Mouse (Mus musculus): Measurements from ENCODE around the gene Mocs2. TPM values are rescaled to one million over a fixed set of nuclear protein-coding genes. Genes with fewer than 3 reads are reported as not detected.

Gene Mocs2
- polyA plus RNA-seq, 1 experiment from 2014 or later, result 105 TPM

DNA sequence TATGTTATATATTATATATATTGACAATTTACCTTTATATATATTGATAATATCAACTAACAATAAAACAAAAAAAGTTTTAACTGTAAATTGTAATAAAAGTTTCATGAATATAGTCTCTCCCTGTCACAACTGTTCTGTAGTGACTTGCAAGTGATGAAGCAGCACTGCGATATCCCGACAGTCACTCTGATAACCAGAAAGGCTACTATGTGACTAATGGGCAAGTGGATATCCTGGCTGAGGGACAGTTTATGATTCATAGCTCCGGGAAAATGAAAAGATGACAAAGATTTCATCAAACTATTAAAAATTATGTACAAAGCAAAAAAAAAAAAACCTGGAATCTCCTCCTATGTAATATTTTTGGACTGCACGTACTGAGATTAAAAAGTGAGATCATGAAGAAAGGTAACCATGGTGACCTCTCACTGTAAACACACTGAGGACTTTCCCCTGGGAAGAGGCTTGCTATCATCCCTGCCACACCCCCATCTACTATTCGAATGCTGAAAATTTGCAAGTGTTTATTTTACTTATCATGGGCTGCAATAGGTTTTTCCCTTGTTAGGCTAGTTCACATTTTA is 8.3 kb upstream of the Mocs2 start:
- no peak for TF ChIP-seq CTCF (IDR thresholded peaks at IDR 0.05; ENCODE audit: low read depth)
- TF ChIP-seq EP300 (optimal IDR thresholded peaks at IDR 0.05), result no peak
- no peaks in the 10 kb centered on the region for H3K9me3 ChIP-seq (ENCODE audit: control insufficient read depth, low read length)
- no peak overlapping the region for H3K27ac ChIP-seq (replicated peaks)
- 46% methylated on average over 5 of the region's 5 CpGs for WGBS
- H3K4me3 ChIP-seq (ENCODE audit: low read depth, low read length), result no peak overlapping the region
- no peak overlapping the region for H3K9ac ChIP-seq (ENCODE audit: low read length)
- DNase-seq (ENCODE audit: low spot score) (no peak), ATAC-seq (ENCODE audit: low FRiP score, low TSS enrichment) (no peak)
- H3K36me3 ChIP-seq (ENCODE audit: control insufficient read depth, insufficient read depth, low read length), result no peaks in the 10 kb centered on the region
- no peaks in the 10 kb centered on the region for H3K27me3 ChIP-seq (ENCODE audit: control insufficient read depth, insufficient read depth, low read length)
- H3K4me1 ChIP-seq (replicated peaks; ENCODE audit: control insufficient read depth, insufficient read depth), result no peaks in the 10 kb centered on the region
- H3K4me2 ChIP-seq (replicated peaks; ENCODE audit: low read depth), result no peak overlapping the region

DNA sequence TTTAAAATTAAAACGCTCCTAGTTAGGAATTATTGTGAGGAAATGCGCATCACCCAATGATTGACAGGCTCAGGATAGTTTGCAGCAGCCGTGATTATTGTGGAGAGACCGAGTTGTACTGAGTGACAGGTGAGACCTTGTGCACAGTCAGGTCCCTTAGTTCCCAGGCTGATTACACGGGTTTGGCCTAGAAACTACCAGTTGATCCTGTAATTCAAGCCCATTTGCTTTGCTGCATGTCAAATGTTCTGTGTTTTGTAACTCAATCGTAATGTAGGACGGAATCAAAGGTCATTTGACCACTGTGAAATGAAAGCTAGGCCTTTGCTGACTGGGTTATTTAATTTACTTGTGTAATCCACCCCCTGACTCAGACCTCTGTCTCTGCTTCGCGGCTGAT is 477 bp downstream of the Mocs2 start:
- Histone ChIP-seq H3K4me2 (replicated peaks; ENCODE audit: low read depth) (peak overlapping the region; percentile 89), H3K9me3 (ENCODE audit: control insufficient read depth, low read length) (no peaks in the 10 kb centered on the region), H3K4me1 (replicated peaks; ENCODE audit: control insufficient read depth, insufficient read depth) (0 out of 2 replicates have a peak, but pooled peaks cover 3% of the 10 kb centered on the region), H3K9ac (ENCODE audit: low read length) (peak overlapping the region; percentile 67), H3K36me3 (ENCODE audit: control insufficient read depth, insufficient read depth, low read length) (no peaks in the 10 kb centered on the region), H3K4me3 (ENCODE audit: low read depth, low read length) (peak overlapping the region; percentile 74), H3K27ac (replicated peaks) (peak overlapping the region; percentile 30; the same call in 1 of the 2 replicates), H3K27me3 (ENCODE audit: control insufficient read depth, insufficient read depth, low read length) (no peaks in the 10 kb centered on the region)
- WGBS, result 10% methylated on average over 9 of the region's 9 CpGs
- TF ChIP-seq EP300 (optimal IDR thresholded peaks at IDR 0.05), result no peak
- TF ChIP-seq CTCF (IDR thresholded peaks at IDR 0.05; ENCODE audit: low read depth), result no peak
- ATAC-seq (ENCODE audit: low FRiP score, low TSS enrichment), result peak; percentile 80
- peak; percentile 28 for DNase-seq (ENCODE audit: low spot score)

GRCm38 (mm10) chr13:114822871-114823270 is 4.8 kb downstream of the Mocs2 start:
- Histone ChIP-seq H3K9ac (ENCODE audit: low read length) (no peak overlapping the region), H3K27me3 (ENCODE audit: control insufficient read depth, insufficient read depth, low read length) (no peaks in the 10 kb centered on the region), H3K4me1 (replicated peaks; ENCODE audit: control insufficient read depth, insufficient read depth) (0 out of 2 replicates have a peak, but pooled peaks cover 3% of the 10 kb centered on the region), H3K4me3 (ENCODE audit: low read depth, low read length) (no peak overlapping the region), H3K4me2 (replicated peaks; ENCODE audit: low read depth) (no peak overlapping the region), H3K36me3 (ENCODE audit: control insufficient read depth, insufficient read depth, low read length) (peaks cover 15% of the 10 kb centered on the region; the same call in 1 of the 2 replicates), H3K27ac (replicated peaks) (no peak overlapping the region), H3K9me3 (ENCODE audit: control insufficient read depth, low read length) (no peaks in the 10 kb centered on the region)
- 85% methylated on average over 2 of the region's 2 CpGs for WGBS
- no peak for DNase-seq (ENCODE audit: low spot score)
- TF ChIP-seq EP300 (optimal IDR thresholded peaks at IDR 0.05) (no peak), CTCF (IDR thresholded peaks at IDR 0.05; ENCODE audit: low read depth) (no peak)
- no peak for ATAC-seq (ENCODE audit: low FRiP score, low TSS enrichment)

- peaks cover 17% of the 10 kb centered on the region; the same call in 1 of the 2 replicates for H3K36me3 ChIP-seq (ENCODE audit: control insufficient read depth, insufficient read depth, low read length)
- H3K27ac ChIP-seq (replicated peaks), result no peak overlapping the region
- no peaks in the 10 kb centered on the region for H3K27me3 ChIP-seq (ENCODE audit: control insufficient read depth, insufficient read depth, low read length)
- WGBS, result 94% methylated on average over 6 of the region's 6 CpGs
- H3K4me1 ChIP-seq (replicated peaks; ENCODE audit: control insufficient read depth, insufficient read depth), result no peaks in the 10 kb centered on the region
- no peaks in the 10 kb centered on the region for H3K9me3 ChIP-seq (ENCODE audit: control insufficient read depth, low read length)
- no peak for TF ChIP-seq EP300 (optimal IDR thresholded peaks at IDR 0.05)
- TF ChIP-seq CTCF (IDR thresholded peaks at IDR 0.05; ENCODE audit: low read depth), result no peak
- no peak overlapping the region for H3K9ac ChIP-seq (ENCODE audit: low read length)
- H3K4me2 ChIP-seq (replicated peaks; ENCODE audit: low read depth), result no peak overlapping the region
- ATAC-seq (ENCODE audit: low FRiP score, low TSS enrichment) (no peak), DNase-seq (ENCODE audit: low spot score) (no peak)
- no peak overlapping the region for H3K4me3 ChIP-seq (ENCODE audit: low read depth, low read length)
These were observed 7.4 kb downstream of the Mocs2 start for GRCm38 (mm10) chr13:114825377-114825855.

DNA sequence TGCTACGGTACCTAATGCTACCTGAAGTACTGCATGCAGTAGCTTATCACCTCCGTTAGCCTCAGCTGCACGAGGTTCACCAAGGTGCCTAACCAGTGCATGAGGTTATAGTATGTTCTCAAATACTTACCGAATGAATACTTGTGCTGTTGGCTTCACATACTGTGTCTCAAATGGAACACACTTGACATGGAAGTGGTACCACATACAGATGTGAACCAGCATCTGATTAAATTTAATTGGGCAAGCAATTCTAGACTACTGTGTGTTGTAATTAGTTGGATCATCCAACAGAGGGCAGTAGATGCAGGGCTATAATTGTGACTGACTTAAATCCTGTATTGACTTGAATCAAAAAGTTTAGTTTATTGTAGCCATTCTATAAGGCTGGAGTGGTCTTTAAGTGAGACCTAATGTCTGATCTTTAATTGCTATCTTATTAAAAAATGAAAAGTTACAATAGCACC is 13.4 kb downstream of the Mocs2 start:
- ATAC-seq (ENCODE audit: low FRiP score, low TSS enrichment) (no peak), DNase-seq (ENCODE audit: low spot score) (no peak)
- TF ChIP-seq EP300 (optimal IDR thresholded peaks at IDR 0.05) (no peak), CTCF (IDR thresholded peaks at IDR 0.05; ENCODE audit: low read depth) (peak; percentile 82)
- H3K36me3 ChIP-seq (ENCODE audit: control insufficient read depth, insufficient read depth, low read length), result 0 out of 2 replicates have a peak, but pooled peaks cover 14% of the 10 kb centered on the region
- 85% methylated on average over 4 of the region's 4 CpGs for WGBS
- H3K4me3 ChIP-seq (ENCODE audit: low read depth, low read length), result no peak overlapping the region
- no peak overlapping the region for H3K9ac ChIP-seq (ENCODE audit: low read length)
- no peaks in the 10 kb centered on the region for H3K27me3 ChIP-seq (ENCODE audit: control insufficient read depth, insufficient read depth, low read length)
- no peaks in the 10 kb centered on the region for H3K9me3 ChIP-seq (ENCODE audit: control insufficient read depth, low read length)
- H3K27ac ChIP-seq (replicated peaks), result no peak overlapping the region
- no peak overlapping the region for H3K4me2 ChIP-seq (replicated peaks; ENCODE audit: low read depth)
- H3K4me1 ChIP-seq (replicated peaks; ENCODE audit: control insufficient read depth, insufficient read depth), result no peaks in the 10 kb centered on the region

DNA sequence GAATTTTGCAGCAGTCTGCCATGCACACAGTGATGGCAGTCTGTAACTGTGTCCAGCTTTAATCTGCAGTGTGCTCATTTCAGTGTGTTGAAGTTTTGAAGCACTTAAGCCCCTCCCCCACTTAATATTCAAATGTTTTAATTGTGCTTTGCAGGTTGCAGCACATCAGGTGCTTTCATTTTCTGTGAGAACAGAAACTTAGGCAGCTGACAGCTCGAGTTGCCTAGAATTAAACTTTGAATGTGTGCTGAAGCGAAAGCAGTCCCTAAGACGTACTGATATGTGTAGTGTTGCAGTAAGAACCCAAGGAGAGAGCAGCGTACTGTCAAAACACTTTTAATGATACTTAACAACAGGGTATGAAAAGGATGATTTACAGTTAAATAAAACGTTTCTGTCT is 14.7 kb downstream of the Mocs2 start:
- DNase-seq (ENCODE audit: low spot score), result no peak
- Histone ChIP-seq H3K4me1 (replicated peaks; ENCODE audit: control insufficient read depth, insufficient read depth) (no peaks in the 10 kb centered on the region), H3K9ac (ENCODE audit: low read length) (no peak overlapping the region), H3K4me3 (ENCODE audit: low read depth, low read length) (no peak overlapping the region), H3K9me3 (ENCODE audit: control insufficient read depth, low read length) (no peaks in the 10 kb centered on the region), H3K27ac (replicated peaks) (no peak overlapping the region), H3K27me3 (ENCODE audit: control insufficient read depth, insufficient read depth, low read length) (no peaks in the 10 kb centered on the region), H3K36me3 (ENCODE audit: control insufficient read depth, insufficient read depth, low read length) (0 out of 2 replicates have a peak, but pooled peaks cover 4% of the 10 kb centered on the region), H3K4me2 (replicated peaks; ENCODE audit: low read depth) (no peak overlapping the region)
- ATAC-seq (ENCODE audit: low FRiP score, low TSS enrichment), result no peak
- 50% methylated on average over 5 of the region's 5 CpGs for WGBS
- TF ChIP-seq EP300 (optimal IDR thresholded peaks at IDR 0.05) (no peak), CTCF (IDR thresholded peaks at IDR 0.05; ENCODE audit: low read depth) (no peak)
